Mouse (Mus musculus): ENCODE measurements around the gene Ccdc57. TPM values are rescaled to one million over a fixed set of nuclear protein-coding genes. Genes with fewer than 3 reads are reported as not detected.
"Not testable (repeated sequence)": the region's sequence is repeated elsewhere in the genome, so short reads cannot be mapped to it uniquely, and the experiment has no call there.

The Ccdc57 gene
- polyA plus RNA-seq, 1 experiment from 2014 or later: 7.0 TPM

DNA sequence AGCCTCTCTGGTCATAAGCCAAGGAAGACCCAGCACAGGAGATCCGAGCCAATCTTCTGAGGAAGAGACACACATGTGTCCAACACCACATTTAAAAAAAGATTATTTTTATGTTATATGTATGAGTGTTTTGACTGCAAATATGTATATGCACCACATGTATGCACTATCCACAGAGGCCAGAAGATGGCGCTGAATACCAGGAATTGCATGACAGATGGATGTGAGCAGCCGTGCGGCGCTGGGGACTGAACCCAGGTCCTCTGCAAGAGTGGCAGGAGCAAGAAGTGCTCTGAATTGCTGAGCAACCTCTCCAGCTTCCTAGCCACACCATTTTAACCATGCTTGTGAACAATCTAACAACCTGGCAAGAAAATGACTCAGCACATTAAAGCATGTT, 45.2 kb downstream of the Ccdc57 start:
- whole genome bisulfite sequencing: 89% methylated on average over 5 of the region's 5 CpGs
- Histone ChIP-seq H3K4me2 (ENCODE audit: low read length) (no peak overlapping the region), H3K27ac (replicated peaks; ENCODE audit: low read depth, low read length) (no peak overlapping the region), H3K4me3 (replicated peaks; ENCODE audit: low read depth, low read length) (no peak overlapping the region), H3K9me3 (ENCODE audit: control insufficient read depth, low read length) (no peaks in the 10 kb centered on the region), H3K9ac (replicated peaks; ENCODE audit: low read length) (no peak overlapping the region), H3K36me3 (ENCODE audit: control insufficient read depth, insufficient read depth, low read length) (peaks cover 37% of the 10 kb centered on the region; the same call in 1 of the 2 replicates), H3K4me1 (ENCODE audit: control insufficient read depth, insufficient read depth, low read length) (no peaks in the 10 kb centered on the region), H3K27me3 (ENCODE audit: control insufficient read depth, insufficient read depth, low read length) (no peaks in the 10 kb centered on the region)
- DNase-seq: no peak
- no peak for ATAC-seq (ENCODE audit: low FRiP score, low TSS enrichment)

DNA sequence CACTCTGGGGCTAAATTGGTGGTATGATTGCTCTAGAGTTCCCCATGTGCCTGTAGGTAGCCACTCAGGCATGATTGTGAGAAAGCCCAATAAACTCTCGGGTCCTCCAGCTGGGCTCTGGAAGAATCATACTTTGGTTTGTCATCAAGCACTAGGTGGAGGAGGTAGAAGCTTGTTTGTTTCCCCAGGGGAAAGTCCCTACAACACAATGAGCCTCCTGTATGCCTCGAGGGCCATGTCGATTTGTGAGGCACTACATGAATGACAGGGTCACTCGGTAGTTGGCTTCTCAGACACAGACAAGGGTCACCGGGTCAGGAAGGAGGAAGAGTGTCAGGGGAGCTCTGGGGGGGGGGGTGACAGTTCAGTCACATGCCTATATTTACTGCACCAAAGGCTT, 46.2 kb downstream of the Ccdc57 start:
- 74% methylated on average over 5 of the region's 5 CpGs for WGBS
- Histone ChIP-seq H3K9ac (replicated peaks; ENCODE audit: low read length) (no peak overlapping the region), H3K36me3 (ENCODE audit: control insufficient read depth, insufficient read depth, low read length) (peaks cover 40% of the 10 kb centered on the region; the same call in 1 of the 2 replicates), H3K27ac (replicated peaks; ENCODE audit: low read depth, low read length) (no peak overlapping the region), H3K4me1 (ENCODE audit: control insufficient read depth, insufficient read depth, low read length) (no peaks in the 10 kb centered on the region), H3K27me3 (ENCODE audit: control insufficient read depth, insufficient read depth, low read length) (no peaks in the 10 kb centered on the region), H3K9me3 (ENCODE audit: control insufficient read depth, low read length) (no peaks in the 10 kb centered on the region), H3K4me2 (ENCODE audit: low read length) (no peak overlapping the region), H3K4me3 (replicated peaks; ENCODE audit: low read depth, low read length) (no peak overlapping the region)
- DNase-seq: no peak
- ATAC-seq (ENCODE audit: low FRiP score, low TSS enrichment): no peak

DNA sequence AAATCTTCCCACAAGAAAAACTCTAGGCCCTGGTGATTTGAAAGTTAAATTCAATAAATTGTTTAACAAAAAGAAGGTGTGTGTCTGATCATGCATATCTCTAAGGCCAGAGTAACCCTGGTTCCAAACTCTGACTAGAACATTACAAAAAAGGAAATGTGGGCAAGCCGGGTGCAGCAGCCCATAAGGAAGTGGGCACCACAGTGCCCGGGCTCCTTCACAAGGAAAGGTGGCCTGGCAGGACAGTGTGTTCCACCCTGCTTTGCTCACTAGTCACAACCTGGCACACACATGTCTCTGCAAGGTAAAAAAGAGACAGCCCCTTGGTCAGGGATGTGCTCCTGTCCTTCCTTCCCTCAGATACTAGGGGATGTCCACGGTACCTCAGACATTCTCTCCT, 49.1 kb downstream of the Ccdc57 start:
- Histone ChIP-seq H3K27ac (replicated peaks; ENCODE audit: low read depth, low read length) (no peak overlapping the region), H3K27me3 (ENCODE audit: control insufficient read depth, insufficient read depth, low read length) (no peaks in the 10 kb centered on the region), H3K9ac (replicated peaks; ENCODE audit: low read length) (no peak overlapping the region), H3K9me3 (ENCODE audit: control insufficient read depth, low read length) (no peaks in the 10 kb centered on the region), H3K4me3 (replicated peaks; ENCODE audit: low read depth, low read length) (no peak overlapping the region), H3K4me2 (ENCODE audit: low read length) (no peak overlapping the region), H3K4me1 (ENCODE audit: control insufficient read depth, insufficient read depth, low read length) (no peaks in the 10 kb centered on the region), H3K36me3 (ENCODE audit: control insufficient read depth, insufficient read depth, low read length) (peaks cover 40% of the 10 kb centered on the region; the same call in 1 of the 2 replicates)
- ATAC-seq (ENCODE audit: low FRiP score, low TSS enrichment) (no peak), DNase-seq (no peak)
- WGBS: 98% methylated on average over 3 of the region's 3 CpGs

DNA sequence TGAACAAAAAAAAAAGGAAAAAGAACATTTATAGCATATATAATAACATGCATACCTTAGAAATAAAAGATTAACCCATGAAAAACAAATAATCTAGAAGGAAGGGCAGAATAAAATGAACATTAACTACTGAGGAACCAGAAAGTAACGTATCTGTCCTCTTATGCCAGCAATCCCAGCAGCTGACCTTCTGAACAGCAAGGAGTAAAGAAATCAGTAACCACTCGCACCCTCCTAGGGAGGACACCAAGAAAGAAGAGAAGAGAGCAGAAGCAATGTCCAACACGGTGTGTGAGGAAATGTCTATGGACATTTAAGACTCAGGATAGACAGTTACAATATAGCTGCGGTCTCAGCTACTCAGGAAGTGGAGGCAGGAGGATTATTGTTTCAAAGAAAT, 49.7 kb downstream of the Ccdc57 start:
- Histone ChIP-seq H3K4me1 (ENCODE audit: control insufficient read depth, insufficient read depth, low read length) (no peaks in the 10 kb centered on the region), H3K27ac (replicated peaks; ENCODE audit: low read depth, low read length) (no peak overlapping the region), H3K27me3 (ENCODE audit: control insufficient read depth, insufficient read depth, low read length) (no peaks in the 10 kb centered on the region), H3K9me3 (ENCODE audit: control insufficient read depth, low read length) (no peaks in the 10 kb centered on the region), H3K4me2 (ENCODE audit: low read length) (no peak overlapping the region), H3K9ac (replicated peaks; ENCODE audit: low read length) (no peak overlapping the region), H3K4me3 (replicated peaks; ENCODE audit: low read depth, low read length) (no peak overlapping the region), H3K36me3 (ENCODE audit: control insufficient read depth, insufficient read depth, low read length) (peaks cover 42% of the 10 kb centered on the region; the same call in 1 of the 2 replicates)
- DNase-seq: no peak
- 93% methylated on average over 4 of the region's 4 CpGs for WGBS
- no peak for ATAC-seq (ENCODE audit: low FRiP score, low TSS enrichment)

DNA sequence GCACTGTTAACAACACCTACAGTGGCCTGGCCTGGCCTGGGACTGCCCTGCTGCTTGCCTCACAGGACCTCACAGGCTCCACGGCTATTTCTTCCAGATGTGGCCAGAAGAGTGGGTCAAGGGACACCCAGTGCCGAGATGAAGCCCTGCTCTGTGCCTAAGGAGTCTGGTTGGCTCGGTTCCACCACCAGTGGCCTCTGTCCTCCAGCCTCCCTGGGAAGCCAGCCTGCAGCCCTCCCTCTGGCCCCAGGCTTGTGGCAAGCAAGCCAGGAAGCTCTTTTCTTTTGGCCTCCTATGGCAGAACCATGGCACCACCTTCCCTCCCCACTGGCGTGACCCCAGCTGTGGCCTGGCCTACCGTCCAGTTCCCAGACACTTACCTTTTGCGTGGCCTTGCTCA, 59.5 kb downstream of the Ccdc57 start:
- 96% methylated on average over 6 of the region's 6 CpGs for WGBS
- no peak overlapping the region for H3K27ac ChIP-seq (replicated peaks; ENCODE audit: low read depth, low read length)
- H3K4me2 ChIP-seq (ENCODE audit: low read length): no peak overlapping the region
- DNase-seq (no peak), ATAC-seq (ENCODE audit: low FRiP score, low TSS enrichment) (no peak)
- H3K4me3 ChIP-seq (replicated peaks; ENCODE audit: low read depth, low read length): no peak overlapping the region
- H3K27me3 ChIP-seq (ENCODE audit: control insufficient read depth, insufficient read depth, low read length): no peaks in the 10 kb centered on the region
- H3K4me1 ChIP-seq (ENCODE audit: control insufficient read depth, insufficient read depth, low read length): no peaks in the 10 kb centered on the region
- H3K36me3 ChIP-seq (ENCODE audit: control insufficient read depth, insufficient read depth, low read length): peaks cover 16% of the 10 kb centered on the region
- H3K9ac ChIP-seq (replicated peaks; ENCODE audit: low read length): no peak overlapping the region
- no peaks in the 10 kb centered on the region for H3K9me3 ChIP-seq (ENCODE audit: control insufficient read depth, low read length)

DNA sequence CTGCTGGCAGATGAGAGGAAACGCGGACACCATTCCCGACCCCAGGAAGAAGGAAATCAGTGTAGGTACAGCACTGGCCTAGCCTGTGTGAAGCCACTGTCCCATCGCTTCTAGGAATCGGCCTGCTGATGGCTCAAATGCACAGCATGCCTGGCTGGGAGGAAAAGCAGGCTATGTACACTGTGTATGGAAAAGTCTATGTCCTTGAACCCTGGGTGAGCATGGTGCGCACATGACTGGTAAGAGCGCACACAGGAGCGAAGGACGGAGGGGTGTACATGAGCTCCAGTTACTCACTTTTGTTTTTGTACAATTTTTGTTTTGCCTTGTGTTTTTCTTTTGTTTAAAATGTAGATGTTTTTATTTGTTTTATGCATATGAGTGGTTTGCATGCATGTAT, 61.2 kb downstream of the Ccdc57 start:
- 96% methylated on average over 9 of the region's 9 CpGs for WGBS

DNA sequence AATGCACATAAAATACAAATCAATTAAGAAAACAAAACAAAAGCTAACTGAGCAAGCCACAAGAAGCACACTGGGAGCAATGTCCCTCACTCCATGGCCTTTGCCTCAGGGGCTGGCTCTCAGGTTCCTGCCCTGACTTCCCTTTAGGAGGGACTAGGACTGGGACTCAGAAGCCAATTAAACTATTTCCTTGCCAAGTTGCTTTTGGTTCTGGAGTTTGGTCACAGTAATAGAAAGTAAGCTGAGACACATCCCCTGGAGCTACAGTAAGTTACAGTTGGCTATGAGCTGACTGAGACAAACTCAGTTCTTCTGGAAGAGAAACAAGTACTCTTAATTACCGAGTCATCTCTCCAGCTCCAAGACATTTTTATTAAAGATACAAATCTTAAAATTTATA, 66.9 kb downstream of the Ccdc57 start:
- ATAC-seq (ENCODE audit: low FRiP score, low TSS enrichment) (no peak), DNase-seq (no peak)
- H3K36me3 ChIP-seq (ENCODE audit: control insufficient read depth, insufficient read depth, low read length): peaks cover 12% of the 10 kb centered on the region
- no peak overlapping the region for H3K27ac ChIP-seq (replicated peaks; ENCODE audit: low read depth, low read length)
- no peak overlapping the region for H3K4me3 ChIP-seq (replicated peaks; ENCODE audit: low read depth, low read length)
- H3K4me1 ChIP-seq (ENCODE audit: control insufficient read depth, insufficient read depth, low read length): no peaks in the 10 kb centered on the region
- H3K4me2 ChIP-seq (ENCODE audit: low read length): no peak overlapping the region
- no peak overlapping the region for H3K9ac ChIP-seq (replicated peaks; ENCODE audit: low read length)
- WGBS: 95% methylated on average over 1 of the region's 1 CpGs
- H3K9me3 ChIP-seq (ENCODE audit: control insufficient read depth, low read length): no peaks in the 10 kb centered on the region
- no peaks in the 10 kb centered on the region for H3K27me3 ChIP-seq (ENCODE audit: control insufficient read depth, insufficient read depth, low read length)

More for the DNA sequence above, 61.2 kb downstream of the Ccdc57 start:
- Histone ChIP-seq H3K27ac (replicated peaks; ENCODE audit: low read depth, low read length) (no peak overlapping the region), H3K9ac (replicated peaks; ENCODE audit: low read length) (no peak overlapping the region), H3K4me1 (ENCODE audit: control insufficient read depth, insufficient read depth, low read length) (no peaks in the 10 kb centered on the region), H3K4me3 (replicated peaks; ENCODE audit: low read depth, low read length) (no peak overlapping the region), H3K36me3 (ENCODE audit: control insufficient read depth, insufficient read depth, low read length) (peaks cover 8% of the 10 kb centered on the region), H3K27me3 (ENCODE audit: control insufficient read depth, insufficient read depth, low read length) (no peaks in the 10 kb centered on the region), H3K4me2 (ENCODE audit: low read length) (no peak overlapping the region), H3K9me3 (ENCODE audit: control insufficient read depth, low read length) (no peaks in the 10 kb centered on the region)
- DNase-seq (no peak), ATAC-seq (ENCODE audit: low FRiP score, low TSS enrichment) (no peak)

DNA sequence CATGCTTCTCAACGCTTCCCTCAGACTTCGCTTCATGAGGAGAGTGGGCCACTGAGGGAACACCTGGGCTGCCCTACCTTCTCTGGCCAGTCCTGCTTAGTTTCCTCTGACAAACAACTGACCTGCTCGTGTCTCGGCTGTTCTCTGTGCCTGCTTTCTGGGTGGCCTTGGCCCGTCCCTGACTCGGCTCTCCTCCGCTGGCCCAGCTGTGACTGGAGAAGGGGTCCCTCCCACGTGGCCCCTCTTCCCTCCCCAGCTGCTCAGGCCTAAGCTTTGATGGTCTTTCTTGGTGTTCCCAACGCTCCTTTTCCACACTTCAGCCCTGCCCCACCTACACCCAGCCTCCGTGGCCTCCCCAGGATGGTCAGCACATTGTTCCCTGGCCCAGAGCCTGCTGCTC, 69.9 kb downstream of the Ccdc57 start:
- H3K4me2 ChIP-seq (ENCODE audit: low read length): no peak overlapping the region
- peaks cover 32% of the 10 kb centered on the region for H3K36me3 ChIP-seq (ENCODE audit: control insufficient read depth, insufficient read depth, low read length)
- no peak overlapping the region for H3K4me3 ChIP-seq (replicated peaks; ENCODE audit: low read depth, low read length)
- H3K9me3 ChIP-seq (ENCODE audit: control insufficient read depth, low read length): no peaks in the 10 kb centered on the region
- no peak overlapping the region for H3K27ac ChIP-seq (replicated peaks; ENCODE audit: low read depth, low read length)
- H3K27me3 ChIP-seq (ENCODE audit: control insufficient read depth, insufficient read depth, low read length): no peaks in the 10 kb centered on the region
- no peak for ATAC-seq (ENCODE audit: low FRiP score, low TSS enrichment)
- no peak for DNase-seq
- no peaks in the 10 kb centered on the region for H3K4me1 ChIP-seq (ENCODE audit: control insufficient read depth, insufficient read depth, low read length)
- WGBS: 79% methylated on average over 10 of the region's 10 CpGs
- no peak overlapping the region for H3K9ac ChIP-seq (replicated peaks; ENCODE audit: low read length)

DNA sequence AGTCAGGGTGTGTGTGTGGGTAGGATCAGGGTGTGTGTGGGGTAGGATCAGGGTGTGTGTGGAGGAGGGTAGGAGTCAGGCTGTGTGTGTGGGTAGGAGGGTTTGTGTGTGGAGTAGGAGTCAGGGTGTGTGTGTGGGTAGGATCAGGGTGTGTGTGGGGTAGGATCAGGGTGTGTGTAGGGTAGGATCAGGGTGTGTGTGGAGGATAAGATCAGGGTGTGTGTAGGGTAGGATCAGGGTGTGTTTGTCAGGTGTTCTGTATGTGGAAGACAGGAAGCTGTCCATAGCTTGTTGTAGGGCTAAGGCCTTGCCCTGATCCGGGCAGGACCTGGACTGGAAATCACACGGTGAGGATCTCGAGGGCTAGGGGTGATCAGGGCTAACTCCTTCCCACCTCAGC, 76.7 kb downstream of the Ccdc57 start:
- not testable (repeated sequence) for ATAC-seq (ENCODE audit: low FRiP score, low TSS enrichment); H3K27me3 ChIP-seq (ENCODE audit: control insufficient read depth, insufficient read depth, low read length); H3K4me2 ChIP-seq (ENCODE audit: low read length); H3K9me3 ChIP-seq (ENCODE audit: control insufficient read depth, low read length); H3K27ac ChIP-seq (replicated peaks; ENCODE audit: low read depth, low read length); H3K4me3 ChIP-seq (replicated peaks; ENCODE audit: low read depth, low read length); H3K9ac ChIP-seq (replicated peaks; ENCODE audit: low read length); H3K4me1 ChIP-seq (ENCODE audit: control insufficient read depth, insufficient read depth, low read length); DNase-seq
- H3K36me3 ChIP-seq (ENCODE audit: control insufficient read depth, insufficient read depth, low read length): peaks cover 36% of the 10 kb centered on the region
- WGBS: 90% methylated on average over 3 of the region's 3 CpGs
